Mouse (Mus musculus): ENCODE measurements around the gene Pank4.

- TF ChIP-seq UBTF (IDR thresholded peaks at IDR 0.05; ENCODE audit: low read depth, low read length) (no peak), POLR2AphosphoS2 (IDR thresholded peaks at IDR 0.05; ENCODE audit: low read depth, low read length) (no peak), EP300 (IDR thresholded peaks at IDR 0.05; ENCODE audit: low read length) (no peak), MAX (IDR thresholded peaks at IDR 0.05; ENCODE audit: low read length) (no peak), CHD1 (IDR thresholded peaks at IDR 0.05; ENCODE audit: low read depth, low read length) (no peak), POLR2A (IDR thresholded peaks at IDR 0.05; ENCODE audit: low read depth, low read length) (no peak), NELFE (IDR thresholded peaks at IDR 0.05; ENCODE audit: low read depth, low read length) (no peak)
Measured at GRCm38 (mm10) chr4:154964581-154965235, 785 bp downstream of the Pank4 start.
